Mouse (Mus musculus): ENCODE measurements around the gene Stbd1.

- TF ChIP-seq CTCF (conservative IDR thresholded peaks at IDR 0.05; ENCODE audit: insufficient read depth, insufficient read length, low read depth, low read length) (no peak), POLR2A (IDR thresholded peaks at IDR 0.05; ENCODE audit: low read depth, low read length) (no peak)
Measured at GRCm38 (mm10) chr5:92554891-92555511, 47.8 kb upstream of the Stbd1 start, which contains the start of gene Fam47e.
